Mouse (Mus musculus): ENCODE measurements around the gene D11Wsu47e. TPM values are rescaled to one million over a fixed set of nuclear protein-coding genes. Genes with fewer than 3 reads are reported as not detected.

D11Wsu47e gene
- polyA plus RNA-seq, 1 experiment from 2014 or later = 25.0 TPM

DNA sequence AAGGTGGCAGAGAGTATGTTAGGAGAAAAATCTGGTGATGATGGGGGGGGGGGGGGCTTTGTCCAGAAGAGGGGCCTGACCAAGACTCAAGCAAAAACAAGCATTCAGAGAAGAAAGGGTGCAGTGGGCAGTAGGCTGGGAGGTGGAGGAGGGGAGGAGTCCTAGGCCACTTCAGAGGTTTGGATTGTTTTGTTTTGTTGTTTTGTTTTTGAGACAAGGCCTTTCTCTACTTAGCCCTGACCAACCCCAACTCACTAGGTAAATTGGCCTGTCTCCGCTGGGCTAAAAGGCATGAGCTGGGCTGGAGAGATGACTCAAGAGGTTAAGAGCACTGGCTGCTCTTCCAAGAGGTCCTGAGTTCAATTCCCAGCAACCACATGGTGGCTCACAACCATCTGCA, 26.8 kb downstream of the D11Wsu47e start:
- 0 out of 2 replicates have a peak, but pooled peaks cover 5% of the 10 kb centered on the region for H3K9me3 ChIP-seq (replicated peaks)
- WGBS = 57% methylated on average over 1 of the region's 1 CpGs
- H3K36me3 ChIP-seq = peaks cover 12% of the 10 kb centered on the region
- H3K27me3 ChIP-seq (ENCODE audit: low read depth, poor library complexity, severe bottlenecking) = peaks cover 24% of the 10 kb centered on the region
- no peak for DNase-seq (ENCODE audit: low spot score)
- H3K4me1 ChIP-seq = peaks cover 37% of the 10 kb centered on the region
- H3K27ac ChIP-seq (replicated peaks) = peak overlapping the region; percentile 86
- H3K4me3 ChIP-seq = peak overlapping the region; percentile 32; the same call in 1 of the 2 replicates

GRCm38 (mm10) chr11:113715078-113715674, 31.0 kb downstream of the D11Wsu47e start:
- WGBS = 60% methylated on average over 7 of the region's 7 CpGs
- no peaks in the 10 kb centered on the region for H3K36me3 ChIP-seq
- peaks cover 34% of the 10 kb centered on the region for H3K4me1 ChIP-seq
- H3K27ac ChIP-seq (replicated peaks) = no peak overlapping the region
- H3K4me3 ChIP-seq = no peak overlapping the region
- H3K9me3 ChIP-seq (replicated peaks) = no peaks in the 10 kb centered on the region
- no peaks in the 10 kb centered on the region; the same call in 1 of the 2 replicates for H3K27me3 ChIP-seq (ENCODE audit: low read depth, poor library complexity, severe bottlenecking)
- no peak for DNase-seq (ENCODE audit: low spot score)

DNA sequence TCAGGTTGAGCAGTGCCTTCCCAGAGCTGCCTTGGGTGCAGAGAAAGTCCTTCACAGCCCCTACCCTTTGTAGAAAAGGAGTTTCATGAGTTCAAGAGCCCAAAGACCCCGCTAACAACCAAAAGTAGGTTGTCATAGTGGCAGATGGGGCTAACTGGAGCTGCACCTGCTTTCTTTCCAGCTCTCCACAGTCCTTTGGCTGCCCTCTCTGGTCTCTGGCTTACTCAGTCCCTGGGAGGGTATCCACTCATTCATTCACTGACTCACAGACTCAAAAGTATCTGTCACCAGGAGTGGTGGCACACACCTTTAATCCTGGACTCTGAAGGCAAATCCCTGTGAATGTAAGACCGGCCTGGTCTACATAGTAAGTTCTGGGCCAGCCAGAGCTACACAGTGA, 31.9 kb downstream of the D11Wsu47e start:
- no peaks in the 10 kb centered on the region for H3K9me3 ChIP-seq (replicated peaks)
- H3K36me3 ChIP-seq = no peaks in the 10 kb centered on the region
- H3K27me3 ChIP-seq (ENCODE audit: low read depth, poor library complexity, severe bottlenecking) = no peaks in the 10 kb centered on the region; the same call in 1 of the 2 replicates
- WGBS = 91% methylated on average over 2 of the region's 2 CpGs
- H3K27ac ChIP-seq (replicated peaks) = no peak overlapping the region
- DNase-seq (ENCODE audit: low spot score) = no peak
- no peak overlapping the region for H3K4me3 ChIP-seq
- H3K4me1 ChIP-seq = peaks cover 25% of the 10 kb centered on the region

- no peak overlapping the region; the same call in 1 of the 2 replicates for H3K27ac ChIP-seq (replicated peaks)
- H3K4me1 ChIP-seq = peaks cover 25% of the 10 kb centered on the region
- H3K36me3 ChIP-seq = 0 out of 2 replicates have a peak, but pooled peaks cover 2% of the 10 kb centered on the region
- WGBS = 76% methylated on average over 16 of the region's 16 CpGs
- H3K27me3 ChIP-seq (ENCODE audit: low read depth, poor library complexity, severe bottlenecking) = no peaks in the 10 kb centered on the region
- H3K4me3 ChIP-seq = no peak overlapping the region
- H3K9me3 ChIP-seq (replicated peaks) = no peaks in the 10 kb centered on the region
- no peak for DNase-seq (ENCODE audit: low spot score)
Observed at GRCm38 (mm10) chr11:113717767-113718424, 33.7 kb downstream of the D11Wsu47e start.

DNA sequence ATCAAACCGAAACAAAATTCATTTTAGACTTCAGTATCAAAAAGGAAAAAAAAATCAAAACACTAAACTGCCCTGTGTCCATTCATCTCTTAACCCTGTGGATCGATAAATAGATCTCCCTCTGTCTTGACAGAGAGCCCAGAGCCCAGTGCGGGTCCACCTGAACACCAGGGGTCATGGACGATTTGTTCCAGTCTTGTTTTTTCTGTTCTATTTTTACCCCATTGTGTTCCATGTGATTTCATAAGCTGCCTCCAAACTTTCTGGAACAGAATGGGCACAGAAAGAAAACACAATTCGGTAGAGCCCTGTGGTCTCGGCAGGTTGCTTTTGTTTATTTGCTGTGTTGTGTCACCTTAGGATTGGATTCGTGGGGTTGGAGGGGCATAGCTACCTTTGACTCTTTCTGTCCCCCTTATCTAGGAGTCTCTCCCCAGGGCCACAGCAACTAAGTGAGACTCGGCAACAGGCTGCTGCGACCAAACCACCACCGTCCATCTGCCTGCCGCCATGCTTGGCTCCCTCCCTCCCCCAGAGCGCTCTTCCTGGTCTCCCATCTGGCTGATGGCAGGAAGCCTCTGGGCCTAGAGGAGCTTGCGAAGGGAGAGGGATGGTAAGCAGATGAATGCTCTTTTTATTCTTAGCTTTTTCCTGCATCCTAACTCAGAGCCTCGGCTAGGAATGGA, 38.3 kb downstream of the D11Wsu47e start:
- WGBS = 81% methylated on average over 14 of the region's 14 CpGs

GRCm38 (mm10) chr11:113725235-113726048, 41.2 kb downstream of the D11Wsu47e start:
- WGBS = 87% methylated on average over 4 of the region's 4 CpGs
- Histone ChIP-seq H3K27me3 (ENCODE audit: low read depth, poor library complexity, severe bottlenecking) (no peaks in the 10 kb centered on the region), H3K36me3 (peaks cover 77% of the 10 kb centered on the region)

More for the DNA sequence above, 38.3 kb downstream of the D11Wsu47e start:
- DNase-seq (ENCODE audit: low spot score) = no peak
- H3K4me3 ChIP-seq = no peak overlapping the region
- no peaks in the 10 kb centered on the region for H3K27me3 ChIP-seq (ENCODE audit: low read depth, poor library complexity, severe bottlenecking)
- peaks cover 48% of the 10 kb centered on the region for H3K36me3 ChIP-seq
- H3K27ac ChIP-seq (replicated peaks) = no peak overlapping the region
- H3K4me1 ChIP-seq = peaks cover 22% of the 10 kb centered on the region
- H3K9me3 ChIP-seq (replicated peaks) = no peaks in the 10 kb centered on the region

GRCm38 (mm10) chr11:113726994-113727888, 43.0 kb downstream of the D11Wsu47e start:
- Histone ChIP-seq H3K4me1 (peaks cover 30% of the 10 kb centered on the region; the same call in 1 of the 2 replicates), H3K4me3 (no peak overlapping the region), H3K27me3 (ENCODE audit: low read depth, poor library complexity, severe bottlenecking) (no peaks in the 10 kb centered on the region), H3K9me3 (replicated peaks) (no peaks in the 10 kb centered on the region), H3K36me3 (peaks cover 82% of the 10 kb centered on the region), H3K27ac (replicated peaks) (no peak overlapping the region)
- WGBS = 85% methylated on average over 14 of the region's 14 CpGs
- DNase-seq (ENCODE audit: low spot score) = no peak

More at GRCm38 (mm10) chr11:113725235-113726048, 41.2 kb downstream of the D11Wsu47e start:
- Histone ChIP-seq H3K4me3 (no peak overlapping the region), H3K9me3 (replicated peaks) (no peaks in the 10 kb centered on the region), H3K4me1 (peaks cover 21% of the 10 kb centered on the region; the same call in 1 of the 2 replicates), H3K27ac (replicated peaks) (peak overlapping the region; percentile 33; the same call in 1 of the 2 replicates)
- no peak for DNase-seq (ENCODE audit: low spot score)

GRCm38 (mm10) chr11:113727992-113728391, 43.8 kb downstream of the D11Wsu47e start:
- no peaks in the 10 kb centered on the region for H3K27me3 ChIP-seq (ENCODE audit: low read depth, poor library complexity, severe bottlenecking)
- H3K27ac ChIP-seq (replicated peaks) = no peak overlapping the region
- no peak for DNase-seq (ENCODE audit: low spot score)
- 82% methylated on average over 6 of the region's 6 CpGs for WGBS
- no peaks in the 10 kb centered on the region for H3K9me3 ChIP-seq (replicated peaks)
- peaks cover 28% of the 10 kb centered on the region; the same call in 1 of the 2 replicates for H3K4me1 ChIP-seq
- peaks cover 81% of the 10 kb centered on the region for H3K36me3 ChIP-seq
- H3K4me3 ChIP-seq = no peak overlapping the region

- peaks cover 69% of the 10 kb centered on the region for H3K36me3 ChIP-seq
- H3K9me3 ChIP-seq (replicated peaks) = no peaks in the 10 kb centered on the region
- no peak for DNase-seq (ENCODE audit: low spot score)
- H3K27me3 ChIP-seq (ENCODE audit: low read depth, poor library complexity, severe bottlenecking) = no peaks in the 10 kb centered on the region
- H3K4me1 ChIP-seq = peaks cover 40% of the 10 kb centered on the region
- no peak overlapping the region for H3K27ac ChIP-seq (replicated peaks)
- 82% methylated on average over 21 of the region's 21 CpGs for WGBS
- no peak overlapping the region for H3K4me3 ChIP-seq
Observed at GRCm38 (mm10) chr11:113729239-113729638, 45.0 kb downstream of the D11Wsu47e start.

DNA sequence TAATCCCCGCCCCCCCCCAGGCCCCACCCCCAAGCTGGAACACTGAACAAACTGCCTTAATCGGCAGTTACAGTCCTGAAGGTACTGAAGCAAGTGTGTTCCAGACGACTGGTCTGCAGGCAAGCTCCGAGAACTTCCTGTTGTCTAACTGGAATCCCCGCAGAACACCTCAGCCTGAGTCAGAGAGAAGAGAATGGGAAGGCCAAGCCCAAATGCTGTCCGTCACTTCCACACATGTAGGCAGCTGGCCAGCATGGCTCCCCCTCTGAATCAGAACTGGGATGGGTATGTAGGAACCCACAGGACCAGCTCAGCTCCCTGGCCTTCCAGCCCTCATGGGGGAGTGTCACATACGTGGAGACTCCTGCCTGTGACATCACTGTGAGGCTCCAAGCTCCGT, 45.7 kb downstream of the D11Wsu47e start:
- Histone ChIP-seq H3K9me3 (replicated peaks) (no peaks in the 10 kb centered on the region), H3K27ac (replicated peaks) (no peak overlapping the region), H3K36me3 (peaks cover 62% of the 10 kb centered on the region), H3K4me3 (no peak overlapping the region), H3K4me1 (peaks cover 47% of the 10 kb centered on the region), H3K27me3 (ENCODE audit: low read depth, poor library complexity, severe bottlenecking) (no peaks in the 10 kb centered on the region)
- no peak for DNase-seq (ENCODE audit: low spot score)
- WGBS = 73% methylated on average over 8 of the region's 8 CpGs

DNA sequence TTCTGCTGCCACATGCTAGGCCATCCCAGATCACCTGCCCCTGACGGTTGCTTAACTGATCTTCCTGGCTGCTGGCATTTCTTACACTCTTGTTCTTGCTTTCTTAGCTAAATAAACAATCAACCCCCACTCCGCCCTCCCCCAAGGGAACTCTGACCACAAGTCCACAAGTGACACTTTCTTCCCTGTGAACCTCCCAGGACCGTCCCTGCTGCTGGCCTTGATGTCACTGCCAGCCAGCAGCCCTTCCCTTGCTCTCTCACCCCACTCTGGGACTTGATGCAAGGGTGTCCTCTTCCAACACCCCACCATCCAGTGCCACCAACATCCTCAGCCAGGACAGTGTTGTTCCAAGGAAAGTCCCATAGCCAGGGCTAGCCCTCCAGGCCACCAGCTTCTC, 46.7 kb downstream of the D11Wsu47e start:
- Histone ChIP-seq H3K4me1 (peaks cover 50% of the 10 kb centered on the region), H3K9me3 (replicated peaks) (no peaks in the 10 kb centered on the region), H3K27ac (replicated peaks) (0 out of 2 replicates have a peak overlapping the region, but pooled peaks have one; percentile 6), H3K4me3 (no peak overlapping the region), H3K27me3 (ENCODE audit: low read depth, poor library complexity, severe bottlenecking) (no peaks in the 10 kb centered on the region), H3K36me3 (peaks cover 58% of the 10 kb centered on the region)
- WGBS = 68% methylated on average over 3 of the region's 3 CpGs
- no peak for DNase-seq (ENCODE audit: low spot score)

Data from midbrain, embryonic 10.5 days (tissue).